Mouse (Mus musculus): Measurements from ENCODE around the gene Lyrm2.

GRCm38 (mm10) chr4:32767471-32767870, 32.6 kb upstream of the Lyrm2 start:
- TF ChIP-seq CTCF (conservative IDR thresholded peaks at IDR 0.05; ENCODE audit: insufficient read depth, insufficient read length, low read depth, low read length) (no peak), POLR2A (IDR thresholded peaks at IDR 0.05; ENCODE audit: low read depth, low read length) (no peak)
